Mouse (Mus musculus) kidney, postnatal 0 days (tissue): ENCODE measurements around the gene Ddx23. TPM values are rescaled to one million over a fixed set of nuclear protein-coding genes. Genes with fewer than 3 reads are reported as not detected.

Experiments used
- ATAC-seq: fragments of 200-750 bp; cut with Nextera tagmentation; replicated peaks from 2 replicates; pipeline ENCODE4 v1.8.0; 2017; ENCODE audit warnings: low read depth, moderate number of reproducible peaks, moderate TSS enrichment, moderate library complexity; ENCODE audit not compliant: low FRiP score
- DNase-seq: peaks from one replicate; pipeline ENCODE4 v3.0.0-alpha.2; 2016; ENCODE audit warnings: low spot score
- H3K27ac ChIP-seq: fragments of 300-500 bp; sonication (generic); 2 replicates; pipeline ENCODE4 v1.5.1; 2014; ENCODE audit warnings: mild to moderate bottlenecking
- H3K27me3 ChIP-seq: fragments of 300-500 bp; sonication (generic); 2 replicates; pipeline ENCODE4 v1.6.1; 2014; ENCODE audit warnings: low read length, mixed read lengths; ENCODE audit not compliant: insufficient read depth
- H3K36me3 ChIP-seq: fragments of 300-500 bp; sonication (generic); 2 replicates; pipeline ENCODE4 v1.6.1; 2014; ENCODE audit warnings: low read length, mixed read lengths; ENCODE audit not compliant: insufficient read depth
- H3K4me1 ChIP-seq: fragments of 300-500 bp; sonication (generic); replicated peaks from 2 replicates; pipeline ENCODE4 v1.6.1; 2014; ENCODE audit warnings: antibody characterized with exemption, low read length, mixed read lengths; ENCODE audit not compliant: insufficient read depth
- H3K4me2 ChIP-seq: fragments of 300-500 bp; sonication (generic); 2 replicates; pipeline ENCODE4 v1.6.1; 2014; ENCODE audit warnings: mild to moderate bottlenecking, low read length, moderate library complexity, mixed read lengths
- H3K4me3 ChIP-seq: fragments of 300-500 bp; sonication (generic); replicated peaks from 2 replicates; pipeline ENCODE4 v1.5.1; 2014; ENCODE audit warnings: low read depth, low read length
- H3K9ac ChIP-seq: fragments of 300-500 bp; sonication (generic); 2 replicates; pipeline ENCODE4 v1.6.1; 2014; ENCODE audit warnings: low read depth, low read length
- H3K9me3 ChIP-seq: fragments of 300-500 bp; sonication (generic); replicated peaks from 2 replicates; pipeline ENCODE4 v1.6.1; 2016; ENCODE audit warnings: low read length, inconsistent platforms, mixed read lengths
- CTCF ChIP-seq: IDR thresholded peaks from 2 replicates; pipeline ENCODE4 v1.5.1; 2016; ENCODE audit warnings: antibody characterized with exemption, low read depth, mild to moderate bottlenecking, moderate library complexity
- WGBS: fragments of 180-500 bp; shearing (Covaris S2); extraction: QIAGEN DNeasy Blood & Tissue Kit; methylation state at CpG from one replicate; pipeline ENCODE4 v1.1.7; 2014; 5-methylcytosine and 5-hydroxymethylcytosine counted together
- polyA plus RNA-seq: library from polyadenylated mRNA; unstranded; fragments of >200 nt; fragmentation: Nextera tagmentation; extraction: Ambion mirVana; gene quantifications from 2 replicates; pipeline ENCODE4 v1.2.1, GENCODE M21; 2015

Ddx23 gene
- polyA plus RNA-seq, 1 experiment from 2014 or later: 14.6 TPM

- Histone ChIP-seq H3K4me3 (peak overlapping the region; percentile 37), H3K9ac (0 out of 2 replicates have a peak overlapping the region, but pooled peaks have one; percentile 44), H3K4me2 (peak overlapping the region; percentile 85), H3K27ac (no peak overlapping the region), H3K9me3 (no peaks in the 10 kb centered on the region), H3K36me3 (no peaks in the 10 kb centered on the region), H3K4me1 (peaks cover 31% of the 10 kb centered on the region), H3K27me3 (0 out of 2 replicates have a peak, but pooled peaks cover 3% of the 10 kb centered on the region)
- under 1% methylated on average over 18 of the region's 18 CpGs for whole genome bisulfite sequencing
- peak; percentile 95 for TF ChIP-seq CTCF
- ATAC-seq: peak; percentile 61
- DNase-seq: peak; percentile 84
Observed at GRCm38 (mm10) chr15:98631493-98631892, 31.2 kb downstream of the Ddx23 start.

GRCm38 (mm10) chr15:98630540-98630939 lies 32.2 kb downstream of the Ddx23 start, which contains the start of gene Cacnb3:
Cacnb3 (plus strand) TSS chr15:98630840.
- no peak for TF ChIP-seq CTCF
- H3K4me2 ChIP-seq: peak within 1 kb of the TSS; percentile 85
- no peaks in the 10 kb centered on the region for H3K9me3 ChIP-seq
- H3K4me3 ChIP-seq: peak within 1 kb of the TSS; percentile 37
- ATAC-seq (no peak), DNase-seq (no peak)
- peaks cover 28% of the 10 kb centered on the region for H3K4me1 ChIP-seq
- H3K36me3 ChIP-seq: no peaks in the 10 kb centered on the region
- H3K27me3 ChIP-seq: 0 out of 2 replicates have a peak, but pooled peaks cover under 1% of the 10 kb centered on the region
- 35% methylated on average over 4 of the region's 4 CpGs for WGBS
- 0 out of 2 replicates have a peak within 1 kb of the TSS, but pooled peaks have one; percentile 44 for H3K9ac ChIP-seq
- no peak within 1 kb of the TSS for H3K27ac ChIP-seq

- H3K9ac ChIP-seq: no peak overlapping the region
- H3K27me3 ChIP-seq: no peaks in the 10 kb centered on the region
- no peak overlapping the region for H3K4me2 ChIP-seq
- 47% methylated on average over 6 of the region's 6 CpGs for WGBS
- H3K4me1 ChIP-seq: peaks cover 25% of the 10 kb centered on the region
- H3K36me3 ChIP-seq: no peaks in the 10 kb centered on the region
- no peak overlapping the region for H3K27ac ChIP-seq
- no peaks in the 10 kb centered on the region for H3K9me3 ChIP-seq
- H3K4me3 ChIP-seq: no peak overlapping the region
- ATAC-seq (no peak), DNase-seq (no peak)
- TF ChIP-seq CTCF: no peak
Observed at GRCm38 (mm10) chr15:98629464-98629863, 33.2 kb downstream of the Ddx23 start.

GRCm38 (mm10) chr15:98628589-98629254 lies 34.0 kb downstream of the Ddx23 start:
- TF ChIP-seq CTCF: no peak
- Histone ChIP-seq H3K4me1 (peaks cover 25% of the 10 kb centered on the region), H3K4me2 (peak overlapping the region; percentile 27), H3K9me3 (no peaks in the 10 kb centered on the region), H3K27ac (no peak overlapping the region), H3K9ac (0 out of 2 replicates have a peak overlapping the region, but pooled peaks have one; percentile 1), H3K4me3 (no peak overlapping the region), H3K27me3 (no peaks in the 10 kb centered on the region), H3K36me3 (no peaks in the 10 kb centered on the region)
- ATAC-seq: no peak
- DNase-seq: peak; percentile 61
- WGBS: 10% methylated on average over 20 of the region's 20 CpGs

GRCm38 (mm10) chr15:98626487-98627212 lies 36.0 kb downstream of the Ddx23 start:
- H3K4me2 ChIP-seq: peak overlapping the region; percentile 21; the same call in 1 of the 2 replicates

GRCm38 (mm10) chr15:98626078-98626477 lies 36.6 kb downstream of the Ddx23 start:
- Histone ChIP-seq H3K9me3 (no peaks in the 10 kb centered on the region), H3K4me1 (peaks cover 13% of the 10 kb centered on the region), H3K27ac (0 out of 2 replicates have a peak overlapping the region, but pooled peaks have one; percentile 1), H3K9ac (no peak overlapping the region), H3K4me3 (no peak overlapping the region), H3K36me3 (no peaks in the 10 kb centered on the region), H3K4me2 (peak overlapping the region; percentile 21; the same call in 1 of the 2 replicates), H3K27me3 (no peaks in the 10 kb centered on the region)
- ATAC-seq (no peak), DNase-seq (no peak)
- WGBS: 6% methylated on average over 8 of the region's 8 CpGs
- TF ChIP-seq CTCF: no peak

More at GRCm38 (mm10) chr15:98626487-98627212, 36.0 kb downstream of the Ddx23 start:
- ATAC-seq (no peak), DNase-seq (no peak)
- WGBS: 46% methylated on average over 7 of the region's 7 CpGs
- H3K9me3 ChIP-seq: no peaks in the 10 kb centered on the region
- no peak overlapping the region for H3K27ac ChIP-seq
- peaks cover 17% of the 10 kb centered on the region for H3K4me1 ChIP-seq
- no peaks in the 10 kb centered on the region for H3K27me3 ChIP-seq
- H3K36me3 ChIP-seq: no peaks in the 10 kb centered on the region
- H3K9ac ChIP-seq: no peak overlapping the region
- TF ChIP-seq CTCF: 0 out of 2 replicates have a peak, but pooled peaks have one; percentile 6
- H3K4me3 ChIP-seq: no peak overlapping the region
